Comparison of ENCODE assay signal across 8 mouse cellular contexts in genomic region chr17:33955555-33956214, GRCm38 (mm10). TPM values are rescaled to one million over a fixed set of nuclear protein-coding genes. Genes with fewer than 3 reads are reported as not detected.
A peak's percentile ranks its signal among the peaks of the same experiment; 100 is the strongest.
DNase-seq lines count a peak whose midpoint lies in the region; ATAC-seq and TF ChIP-seq lines count a peak whose summit lies in the region.

Vps52 (plus strand) TSS chr17:33955812.
Rps18 (minus strand) TSS chr17:33956001.

- H3K9ac ChIP-seq in embryonic facial prominence, embryonic 13.5 days, result peak within 1 kb of the TSS; percentile 98
- peak within 1 kb of the TSS; percentile 98 for H3K9ac ChIP-seq in limb, embryonic 12.5 days (replicated peaks)
- H3K9ac ChIP-seq in midbrain, embryonic 15.5 days, result peak within 1 kb of the TSS; percentile 93

- H3K4me1 ChIP-seq in embryonic facial prominence, embryonic 13.5 days, result peaks cover 52% of the 10 kb centered on the region
- peaks cover 16% of the 10 kb centered on the region; the same call in 1 of the 2 replicates for H3K4me1 ChIP-seq in kidney, adult 2 months (ENCODE audit: control insufficient read depth, insufficient read depth, low read length)
- H3K4me1 ChIP-seq in limb, embryonic 12.5 days (replicated peaks), result peaks cover 57% of the 10 kb centered on the region
- peaks cover 57% of the 10 kb centered on the region for H3K4me1 ChIP-seq in midbrain, embryonic 15.5 days
- H3K4me1 ChIP-seq in spleen, adult 2 months (ENCODE audit: control insufficient read depth, insufficient read depth, insufficient read length), result peaks cover 8% of the 10 kb centered on the region; the same call in 1 of the 2 replicates

- peak; percentile 90 for DNase-seq in 3134 (ENCODE audit: extremely low read depth, insufficient read length, low spot score)
- peak; percentile 91 to 92 for DNase-seq in adrenal gland, postnatal 36 days
- peak; percentile 98 for DNase-seq in heart, adult 18-20 months
- DNase-seq in kidney, adult 2 months, result peak; percentile 99
- peak; percentile 90 to 99 for DNase-seq in spleen, adult 2 months (ENCODE audit: low read depth in 1 of 2, low spot score in 2 of 2)

- peak within 1 kb of the TSS; percentile 93 for H3K27ac ChIP-seq in embryonic facial prominence, embryonic 13.5 days
- H3K27ac ChIP-seq in kidney, adult 2 months (ENCODE audit: insufficient read depth, low read depth, low read length), result peak within 1 kb of the TSS; percentile 98
- peak within 1 kb of the TSS; percentile 95 for H3K27ac ChIP-seq in limb, embryonic 12.5 days
- H3K27ac ChIP-seq in midbrain, embryonic 15.5 days, result peak within 1 kb of the TSS; percentile 94
- peak within 1 kb of the TSS; percentile 95 for H3K27ac ChIP-seq in spleen, adult 2 months (ENCODE audit: insufficient read depth, low read length)

- no peaks in the 10 kb centered on the region for H3K27me3 ChIP-seq in embryonic facial prominence, embryonic 13.5 days
- H3K27me3 ChIP-seq in kidney, adult 2 months (replicated peaks; ENCODE audit: control insufficient read depth, insufficient read depth, low read length), result no peaks in the 10 kb centered on the region
- H3K27me3 ChIP-seq in limb, embryonic 12.5 days, result no peaks in the 10 kb centered on the region
- H3K27me3 ChIP-seq in midbrain, embryonic 15.5 days (replicated peaks), result no peaks in the 10 kb centered on the region
- no peaks in the 10 kb centered on the region for H3K27me3 ChIP-seq in spleen, adult 2 months (ENCODE audit: control insufficient read depth, insufficient read depth, low read length)

- peak within 1 kb of the TSS; percentile 98 for H3K4me2 ChIP-seq in embryonic facial prominence, embryonic 13.5 days
- peak within 1 kb of the TSS; percentile 99 for H3K4me2 ChIP-seq in limb, embryonic 12.5 days
- peak within 1 kb of the TSS; percentile 83 for H3K4me2 ChIP-seq in midbrain, embryonic 15.5 days

- peaks cover 56% of the 10 kb centered on the region for H3K36me3 ChIP-seq in embryonic facial prominence, embryonic 13.5 days
- H3K36me3 ChIP-seq in kidney, adult 2 months (ENCODE audit: control insufficient read depth, insufficient read depth, low read length), result no peaks in the 10 kb centered on the region; the same call in none of the 2 replicates
- H3K36me3 ChIP-seq in limb, embryonic 12.5 days, result peaks cover 56% of the 10 kb centered on the region
- peaks cover 30% of the 10 kb centered on the region for H3K36me3 ChIP-seq in midbrain, embryonic 15.5 days (replicated peaks)
- H3K36me3 ChIP-seq in spleen, adult 2 months (ENCODE audit: control insufficient read depth, insufficient read depth, low read length), result peaks cover 25% of the 10 kb centered on the region

- WGBS in embryonic facial prominence, embryonic 13.5 days, result under 1% methylated on average over 50 of the region's 50 CpGs
- WGBS in kidney, adult 2 months, result under 1% methylated on average over 50 of the region's 50 CpGs
- under 1% methylated on average over 50 of the region's 50 CpGs for WGBS in limb, embryonic 12.5 days
- under 1% methylated on average over 50 of the region's 50 CpGs for WGBS in midbrain, embryonic 15.5 days
- WGBS in spleen, adult 2 months, result under 1% methylated on average over 50 of the region's 50 CpGs

- no peaks in the 10 kb centered on the region for H3K9me3 ChIP-seq in embryonic facial prominence, embryonic 13.5 days
- H3K9me3 ChIP-seq in limb, embryonic 12.5 days, result no peaks in the 10 kb centered on the region
- no peaks in the 10 kb centered on the region for H3K9me3 ChIP-seq in midbrain, embryonic 15.5 days

- ATAC-seq in embryonic facial prominence, embryonic 13.5 days (ENCODE audit: insufficient number of reproducible peaks, insufficient read depth, low FRiP score, low TSS enrichment, low read depth), result peak; percentile 76
- peak; percentile 73 for ATAC-seq in limb, embryonic 12.5 days (ENCODE audit: insufficient number of reproducible peaks, insufficient read depth, low FRiP score, low TSS enrichment, low read depth)
- peak; percentile 90 for ATAC-seq in midbrain, embryonic 15.5 days (replicated peaks)

- no peak for TF ChIP-seq CTCF in kidney, adult 2 months (conservative IDR thresholded peaks at IDR 0.05; ENCODE audit: insufficient read depth, insufficient read length, low read depth, low read length)
- no peak for TF ChIP-seq CTCF in spleen, adult 2 months (IDR thresholded peaks at IDR 0.05; ENCODE audit: extremely low read depth, insufficient read depth, insufficient read length, insufficient replicate concordance)

- peak within 1 kb of the TSS; percentile 81 for H3K4me3 ChIP-seq in embryonic facial prominence, embryonic 13.5 days
- H3K4me3 ChIP-seq in kidney, adult 2 months (ENCODE audit: insufficient read depth, low read depth, low read length), result peak within 1 kb of the TSS; percentile 95
- H3K4me3 ChIP-seq in limb, embryonic 12.5 days (replicated peaks), result peak within 1 kb of the TSS; percentile 95
- H3K4me3 ChIP-seq in midbrain, embryonic 15.5 days, result peak within 1 kb of the TSS; percentile 94
- H3K4me3 ChIP-seq in spleen, adult 2 months (ENCODE audit: extremely low read depth, insufficient read depth, insufficient read length), result peak within 1 kb of the TSS; percentile 90

- peak; percentile 81 for TF ChIP-seq POLR2A in kidney, adult 2 months (IDR thresholded peaks at IDR 0.05; ENCODE audit: low read depth, low read length)
- TF ChIP-seq POLR2A in spleen, adult 2 months (IDR thresholded peaks at IDR 0.05; ENCODE audit: low read depth, low read length), result peak; percentile 94

RNA-seq across cellular contexts. Expression of gene Vps52, which starts in this region (rescaled TPM):
- total RNA-seq in adrenal gland, postnatal 36 days (2021), result 10 to 100 TPM; 53.4 to 59.9 TPM
- 45.7 and 49.6 TPM in 2 replicates for polyA plus RNA-seq in embryonic facial prominence, embryonic 13.5 days (2015; fragmentation: Nextera tagmentation; extraction: Ambion mirVana)
- 10 to 100 TPM; 36.8 to 39.7 TPM for total RNA-seq in heart, adult 18-20 months (2021)
- polyA plus RNA-seq in kidney, adult 2 months (2012; rRNA removed), result 54.2 and 60.5 TPM in 2 replicates
- 53.3 and 55.0 TPM in 2 replicates for polyA plus RNA-seq in limb, embryonic 12.5 days (2016; fragmentation: Nextera tagmentation; extraction: Ambion mirVana)
- 80.9 and 84.4 TPM in 2 replicates for polyA plus RNA-seq in midbrain, embryonic 15.5 days (2015; fragmentation: Nextera tagmentation; extraction: Ambion mirVana)
- 58.0 and 73.2 TPM in 2 replicates for polyA plus RNA-seq in spleen, adult 2 months (2012; rRNA removed)

RNA-seq across cellular contexts. Expression of gene Rps18, which starts in this region (rescaled TPM):
- 100 to 1,000 TPM; 791 to 792 TPM for total RNA-seq in adrenal gland, postnatal 36 days (2021)
- 1,782 and 1,797 TPM in 2 replicates for polyA plus RNA-seq in embryonic facial prominence, embryonic 13.5 days (2015; fragmentation: Nextera tagmentation; extraction: Ambion mirVana)
- total RNA-seq in heart, adult 18-20 months (2021), result 100 to 1,000 TPM; 419 to 435 TPM
- 342 and 406 TPM in 2 replicates for polyA plus RNA-seq in kidney, adult 2 months (2012; rRNA removed)
- 1,388 and 1,510 TPM in 2 replicates for polyA plus RNA-seq in limb, embryonic 12.5 days (2016; fragmentation: Nextera tagmentation; extraction: Ambion mirVana)
- 689 and 743 TPM in 2 replicates for polyA plus RNA-seq in midbrain, embryonic 15.5 days (2015; fragmentation: Nextera tagmentation; extraction: Ambion mirVana)
- polyA plus RNA-seq in spleen, adult 2 months (2012; rRNA removed), result 476 and 550 TPM in 2 replicates

Comparison
In these comparisons a context has a peak if more than half of its experiments do, and no peak if none do; other contexts are left out.
1. Peak in every context shown above with its lines: DNase-seq, ATAC-seq, H3K4me3 ChIP-seq and H3K27ac ChIP-seq.